Mouse (Mus musculus) small intestine, adult 2 months (tissue): ENCODE data around the gene Gm49711.

Experiments used
- CTCF ChIP-seq: fragments of 200-500 bp; IDR thresholded peaks from 2 replicates; pipeline ENCODE4 v1.5.1; 2012; ENCODE audit warnings: low read depth, mild to moderate bottlenecking, control low read depth, inconsistent platforms, low read length, moderate library complexity, mixed read lengths; ENCODE audit not compliant: insufficient replicate concordance, insufficient read length; ENCODE audit errors: extremely low read depth
- POLR2A ChIP-seq: fragments of 200-500 bp; IDR thresholded peaks from 2 replicates; pipeline ENCODE4 v1.6.1; 2012; ENCODE audit warnings: low read depth, mild to moderate bottlenecking, control low read depth, inconsistent platforms, low read length, moderate library complexity

DNA sequence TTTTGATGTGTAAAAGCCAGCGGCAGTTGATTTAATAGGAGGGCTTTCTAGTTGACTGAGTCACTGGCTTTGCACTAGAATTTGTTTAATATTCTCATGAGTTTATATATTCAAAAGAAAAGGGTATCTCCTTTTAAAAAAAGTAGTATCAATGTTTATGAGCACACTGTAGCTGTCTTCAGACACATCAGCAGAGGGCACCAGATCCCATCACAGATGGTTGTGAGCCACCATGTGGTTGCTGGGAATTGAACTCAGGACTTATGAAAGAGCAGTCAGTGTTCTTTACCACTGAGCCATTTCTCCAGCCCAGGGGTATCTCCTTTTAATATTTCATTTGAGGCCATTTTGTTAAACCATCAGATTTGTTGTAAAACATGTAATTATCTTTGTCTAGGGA is 4.7 kb downstream of the Gm49711 start:
- TF ChIP-seq POLR2A = no peak
- no peak for TF ChIP-seq CTCF
